Mouse (Mus musculus): ENCODE results near the gene Ndfip2.

The Ndfip2 gene

DNA sequence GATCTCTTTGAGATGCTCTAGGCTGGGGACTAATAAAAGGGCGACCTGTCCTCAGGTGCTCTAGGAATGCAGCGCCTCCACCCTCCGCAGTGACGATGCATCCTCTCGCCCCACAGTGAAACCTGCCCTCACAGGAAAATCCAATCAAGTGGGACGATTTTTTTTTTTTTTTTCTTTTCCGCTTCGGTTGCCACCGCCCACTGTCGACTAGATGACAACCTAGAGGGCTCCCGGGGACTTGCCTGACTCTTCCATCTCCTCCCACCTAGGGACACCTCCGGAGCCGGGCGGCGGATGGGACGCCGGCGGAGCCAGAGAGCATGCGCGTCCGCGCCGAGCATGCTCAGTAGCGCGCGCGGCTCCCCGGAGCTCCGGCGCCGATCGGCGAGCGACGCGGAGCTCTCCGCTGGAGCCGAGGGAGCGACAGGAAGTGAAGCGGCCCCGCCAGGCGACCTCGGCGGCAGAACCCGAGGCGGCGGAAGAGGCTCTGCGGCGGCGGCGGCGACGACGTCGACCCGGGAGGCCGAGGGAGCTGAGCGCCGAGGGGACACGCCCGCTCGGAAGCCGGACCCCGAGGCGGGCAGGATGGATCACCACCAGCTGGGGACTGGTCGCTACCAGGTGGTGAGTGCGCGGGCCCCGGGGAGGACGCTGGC is at the start of gene Ndfip2:
Gene Ndfip2, plus strand, starts transcription at position 195 of the 656 bp plus-strand sequence.
- DNase-seq, result peak; percentile 91

DNA sequence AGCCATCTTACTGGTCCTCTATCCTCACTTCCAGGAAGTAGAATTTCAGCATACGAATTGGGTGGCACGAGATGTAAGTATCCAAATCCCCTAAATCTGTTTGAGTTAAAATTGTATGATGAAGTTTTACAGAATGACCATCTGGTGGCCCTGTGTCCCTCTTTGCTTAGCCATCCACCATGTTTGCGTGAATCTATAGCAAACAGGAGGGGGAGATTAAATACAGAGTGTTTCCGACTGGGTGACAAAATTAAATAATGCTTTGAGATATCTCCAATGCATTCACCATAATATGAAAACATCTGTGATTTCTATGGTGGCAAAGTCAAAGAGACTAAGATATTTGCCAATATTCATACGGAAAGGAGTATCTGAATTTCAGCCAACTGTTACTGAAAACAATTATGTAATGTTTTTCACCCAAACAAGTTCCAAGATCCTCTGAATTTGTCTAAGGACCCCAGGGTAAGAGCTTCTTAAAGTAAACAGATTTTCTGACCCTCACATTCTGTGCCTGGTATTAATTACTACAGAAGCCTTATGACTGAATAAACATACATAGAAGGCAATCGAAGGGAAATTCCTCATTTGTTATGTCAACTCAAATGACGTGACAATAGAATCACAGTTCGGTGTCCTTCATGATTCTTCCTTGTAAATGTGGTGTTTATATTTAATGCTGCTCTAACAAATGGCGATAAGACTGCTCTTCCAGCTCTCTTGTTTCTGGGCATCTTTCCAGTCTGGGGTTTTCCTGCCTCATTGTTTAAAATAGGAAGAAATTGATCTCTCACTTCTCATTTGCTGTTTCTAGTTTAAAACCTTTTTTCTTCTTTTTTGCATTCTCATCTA is 38.6 kb upstream of the Ndfip2 start:
- DNase-seq, result peak; percentile 13

DNA sequence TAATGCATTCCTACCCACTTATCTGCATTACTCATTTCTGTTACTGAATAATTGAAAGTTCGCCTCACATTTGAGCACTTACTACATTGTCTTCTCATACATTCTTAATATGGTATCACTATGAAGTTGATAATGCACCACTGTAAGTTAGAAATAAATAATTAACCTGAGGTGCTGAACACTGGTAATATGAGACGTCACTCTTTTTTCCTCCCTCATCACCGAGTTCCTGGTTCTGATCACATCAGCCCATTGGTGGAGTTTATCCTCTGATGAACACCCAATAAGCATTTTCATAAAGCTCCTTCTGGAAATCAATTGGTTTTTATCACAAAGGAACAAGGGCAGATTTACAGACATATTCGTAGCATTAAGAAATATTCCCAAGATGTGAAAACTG is 36.1 kb upstream of the Ndfip2 start:
- DNase-seq, result no peak

DNA sequence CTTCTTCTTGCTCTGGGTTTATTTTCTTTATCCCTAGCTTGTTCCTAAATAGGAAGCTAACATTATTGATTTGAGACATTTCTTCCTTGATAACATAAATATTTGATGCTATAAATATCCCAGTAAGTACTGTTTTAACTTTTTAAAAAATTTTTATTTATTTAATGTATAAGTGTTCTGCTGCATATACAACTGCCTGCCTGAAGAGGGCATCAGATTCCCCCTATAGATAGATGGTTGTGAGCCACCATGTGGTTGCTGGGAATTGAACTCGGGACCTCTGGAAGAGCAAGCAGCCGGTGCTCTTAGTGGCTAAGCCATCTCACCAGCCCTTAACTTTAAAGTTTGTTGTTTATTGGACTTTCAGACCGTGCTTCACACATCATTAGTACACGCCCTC is 32.6 kb upstream of the Ndfip2 start:
- no peak for DNase-seq

DNA sequence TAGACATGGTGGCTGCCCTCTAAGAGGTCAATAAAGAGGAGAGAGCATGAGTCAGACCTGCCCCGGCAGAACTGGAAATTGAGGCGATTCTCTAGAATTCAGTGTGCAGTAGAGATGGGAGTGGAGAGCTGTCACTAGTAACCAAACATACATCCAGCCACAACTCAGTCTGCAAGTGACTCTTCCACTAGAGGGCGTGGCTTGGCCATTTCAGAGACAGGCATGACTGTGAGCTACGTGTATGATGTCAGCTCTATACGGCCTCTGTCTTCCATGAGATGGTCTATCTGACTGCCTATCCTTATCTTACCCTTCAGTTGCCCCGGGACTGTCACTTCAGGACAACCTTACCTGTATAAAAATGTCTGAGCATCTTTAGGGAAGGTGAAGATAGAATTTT is 26.0 kb upstream of the Ndfip2 start:
- DNase-seq, result peak; percentile 17

DNA sequence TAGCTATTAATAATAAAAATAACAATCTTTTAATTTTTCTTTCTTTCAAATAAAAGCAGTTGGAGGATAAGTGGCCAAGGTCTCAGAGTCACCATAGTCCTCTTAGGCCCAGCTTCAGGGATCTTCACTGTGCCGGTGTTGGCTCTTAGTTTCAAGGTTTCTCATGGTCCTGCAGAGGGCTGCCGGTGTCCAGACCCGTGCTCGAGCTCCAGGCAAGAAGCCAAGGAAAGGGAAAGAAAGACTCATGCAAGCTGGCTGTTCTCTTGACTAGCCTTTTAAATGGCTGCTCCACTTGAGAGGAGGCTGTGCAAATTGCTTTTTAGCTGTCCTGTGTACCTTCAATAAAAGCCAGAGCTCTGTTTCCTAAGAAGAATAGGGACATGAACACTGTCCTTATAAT is 21.8 kb upstream of the Ndfip2 start:
- no peak for DNase-seq

DNA sequence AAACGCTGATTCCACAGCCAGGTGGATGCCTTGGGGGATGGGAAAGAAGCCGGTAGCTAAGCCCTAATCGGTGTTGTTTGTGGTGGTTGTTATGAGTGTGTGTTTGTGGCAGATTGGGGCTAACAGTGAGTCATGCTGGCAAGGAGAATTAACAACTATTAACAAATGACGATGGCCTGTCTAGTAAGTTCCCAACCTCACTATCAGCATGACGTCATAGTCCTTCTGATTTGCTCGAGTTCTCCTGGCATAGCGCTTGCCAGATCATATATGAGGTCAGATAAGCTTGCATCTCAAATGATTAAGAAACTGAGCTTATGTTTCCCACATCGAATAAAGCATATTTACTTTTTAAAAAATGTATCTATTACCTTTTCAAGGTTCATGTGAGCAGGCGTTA is 20.6 kb upstream of the Ndfip2 start:
- DNase-seq, result no peak

DNA sequence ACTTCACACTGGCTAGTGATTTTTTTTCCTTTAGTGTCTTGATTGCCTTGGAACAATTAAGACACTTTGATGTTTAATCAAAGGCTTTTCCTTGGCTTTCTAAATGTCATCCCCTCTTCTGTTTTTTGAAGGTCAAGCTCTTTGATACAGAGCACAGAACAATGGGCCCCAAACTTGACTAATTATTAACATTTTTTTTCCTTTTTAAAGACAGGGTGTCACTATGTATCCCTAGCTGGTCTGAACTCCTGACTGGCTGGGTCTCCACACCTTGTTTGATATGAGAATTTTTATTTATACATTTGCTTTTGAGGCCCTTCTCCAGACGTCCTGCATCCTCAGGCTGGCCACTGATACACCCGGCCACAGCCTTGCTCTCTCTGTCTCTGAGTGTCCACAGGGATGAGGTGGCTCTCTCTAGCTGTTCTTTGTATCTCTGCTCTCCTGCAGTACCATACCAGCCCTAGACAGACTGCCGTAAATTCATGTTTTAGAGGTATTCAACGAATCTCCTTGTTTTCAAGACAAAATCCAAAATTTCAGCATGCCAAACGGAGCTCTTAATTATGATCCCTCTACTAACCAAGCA is 19.8 kb upstream of the Ndfip2 start:
- DNase-seq, result no peak

DNA sequence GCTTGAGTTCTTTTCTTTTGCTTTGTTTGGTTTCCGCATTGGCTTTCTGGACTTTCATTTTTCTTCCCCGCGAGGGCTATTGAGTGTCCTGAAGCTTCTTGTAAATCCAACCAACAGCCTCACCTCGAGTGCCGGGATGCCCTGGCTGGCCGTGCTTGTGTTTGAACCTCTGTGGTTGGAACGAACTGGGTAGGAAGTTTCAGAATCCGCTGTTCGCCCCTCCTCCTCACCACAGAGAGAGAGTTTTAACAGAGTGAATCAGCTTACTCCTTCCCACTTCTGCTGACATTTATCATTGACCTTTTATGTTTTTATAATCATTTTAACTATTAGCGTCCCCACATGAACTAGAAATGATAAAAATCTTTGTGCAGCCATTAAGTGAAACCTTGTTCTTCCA is 18.3 kb upstream of the Ndfip2 start:
- no peak for DNase-seq

DNA sequence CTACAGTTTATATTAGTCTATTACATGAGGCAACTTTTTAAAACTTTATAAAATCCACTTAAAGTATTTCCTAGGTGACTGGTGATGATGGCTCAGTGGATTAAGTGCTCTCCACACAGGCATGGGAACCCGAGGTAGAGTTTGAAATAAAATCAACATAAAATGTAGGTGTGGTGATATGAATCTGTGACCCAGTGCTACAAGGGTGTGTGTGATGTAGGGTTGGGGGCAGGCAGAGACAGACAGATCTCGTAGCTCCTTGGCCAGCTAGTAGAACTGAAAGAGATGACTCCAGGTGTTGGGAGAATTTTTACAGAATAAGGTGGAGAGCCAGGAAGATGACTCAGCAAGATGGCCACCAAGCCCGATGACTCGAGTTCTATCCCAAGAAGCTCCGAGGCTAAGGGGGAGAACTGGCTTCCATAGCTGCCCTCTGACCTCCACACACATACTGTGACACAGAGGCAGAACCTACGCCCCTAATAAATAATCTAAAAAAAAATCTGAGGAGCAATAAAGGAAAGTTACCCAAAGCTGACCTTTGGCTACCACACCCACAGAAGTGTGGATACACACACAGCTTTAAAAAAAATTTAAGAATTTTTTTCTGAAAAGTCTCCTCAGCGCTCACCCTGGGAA is 14.4 kb upstream of the Ndfip2 start:
- no peak for DNase-seq

DNA sequence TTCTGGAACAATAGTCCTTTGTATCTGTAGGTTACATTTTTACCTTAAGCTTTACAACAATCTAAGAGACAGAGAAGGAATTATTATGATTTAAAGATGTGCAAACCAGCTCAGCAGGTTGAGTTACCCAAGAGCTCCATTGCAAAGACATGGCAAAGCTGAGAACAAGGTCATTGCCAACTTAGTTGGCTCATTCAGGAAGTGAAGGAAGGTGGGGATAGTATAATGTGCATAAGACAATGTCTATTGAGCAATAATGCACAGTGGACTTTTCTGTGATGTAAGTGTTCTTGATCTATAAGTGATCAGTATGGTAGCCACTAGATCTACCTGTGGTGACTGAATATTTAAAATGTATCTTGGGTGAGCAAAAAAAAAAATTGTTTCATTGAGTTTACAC is 7.3 kb upstream of the Ndfip2 start:
- no peak for DNase-seq

DNA sequence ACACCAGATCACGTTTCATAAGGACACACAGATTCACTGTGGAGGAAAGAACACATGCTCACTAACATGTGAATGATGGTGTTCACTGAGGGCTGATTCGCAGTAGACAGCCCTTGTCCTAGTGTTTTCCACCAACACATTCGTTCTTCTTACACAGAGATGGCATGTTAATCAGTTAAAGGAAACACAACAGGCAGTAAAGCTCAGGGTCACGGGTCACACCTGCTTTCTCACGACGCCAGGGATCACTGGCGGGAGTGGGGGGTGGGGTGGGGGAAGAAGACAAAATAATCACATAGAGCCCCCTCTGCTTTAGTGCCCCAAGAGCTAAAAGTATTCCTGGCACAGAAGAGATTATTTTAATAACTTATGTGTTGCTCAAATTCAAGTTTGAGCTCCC is 5.1 kb upstream of the Ndfip2 start:
- DNase-seq, result no peak

DNA sequence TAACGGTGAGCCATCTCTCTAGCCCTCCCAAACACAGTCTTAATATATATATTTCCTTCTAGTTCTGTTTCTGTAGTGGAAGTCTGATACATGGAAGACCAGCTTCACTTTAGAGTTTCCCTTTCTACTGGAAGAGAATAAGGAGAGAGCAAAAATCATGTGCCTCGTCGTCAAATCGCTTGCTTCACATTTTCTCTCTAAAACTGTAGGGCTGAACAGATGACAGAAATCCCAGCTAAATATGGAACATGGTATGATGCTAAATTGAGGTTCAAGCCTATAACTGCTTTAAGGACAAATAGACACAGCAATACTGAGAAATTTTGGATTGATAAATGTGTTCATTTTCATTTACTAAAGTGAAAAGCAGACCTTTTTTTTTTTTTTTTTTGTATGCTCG is 4.0 kb upstream of the Ndfip2 start:
- DNase-seq, result no peak

DNA sequence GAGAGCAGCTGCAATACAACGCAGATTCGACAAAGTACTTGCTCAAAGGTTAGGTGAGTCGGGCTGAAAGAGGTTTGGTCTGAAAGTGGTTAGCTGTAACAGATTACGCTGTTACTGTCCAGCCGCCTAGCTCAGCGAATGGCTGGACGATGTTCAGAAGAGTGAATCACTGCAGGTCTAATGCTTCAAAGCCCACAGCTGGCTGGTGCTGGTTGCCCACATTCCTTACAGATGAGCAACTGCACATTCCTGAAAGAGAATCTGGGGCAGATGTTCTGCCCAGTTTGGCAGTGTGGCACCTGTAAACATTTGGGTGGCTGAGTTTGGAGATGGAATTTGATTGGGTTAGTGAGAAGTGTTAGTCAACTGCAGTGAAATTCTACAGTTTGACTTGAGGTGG is 2.8 kb upstream of the Ndfip2 start:
- DNase-seq, result no peak

DNA sequence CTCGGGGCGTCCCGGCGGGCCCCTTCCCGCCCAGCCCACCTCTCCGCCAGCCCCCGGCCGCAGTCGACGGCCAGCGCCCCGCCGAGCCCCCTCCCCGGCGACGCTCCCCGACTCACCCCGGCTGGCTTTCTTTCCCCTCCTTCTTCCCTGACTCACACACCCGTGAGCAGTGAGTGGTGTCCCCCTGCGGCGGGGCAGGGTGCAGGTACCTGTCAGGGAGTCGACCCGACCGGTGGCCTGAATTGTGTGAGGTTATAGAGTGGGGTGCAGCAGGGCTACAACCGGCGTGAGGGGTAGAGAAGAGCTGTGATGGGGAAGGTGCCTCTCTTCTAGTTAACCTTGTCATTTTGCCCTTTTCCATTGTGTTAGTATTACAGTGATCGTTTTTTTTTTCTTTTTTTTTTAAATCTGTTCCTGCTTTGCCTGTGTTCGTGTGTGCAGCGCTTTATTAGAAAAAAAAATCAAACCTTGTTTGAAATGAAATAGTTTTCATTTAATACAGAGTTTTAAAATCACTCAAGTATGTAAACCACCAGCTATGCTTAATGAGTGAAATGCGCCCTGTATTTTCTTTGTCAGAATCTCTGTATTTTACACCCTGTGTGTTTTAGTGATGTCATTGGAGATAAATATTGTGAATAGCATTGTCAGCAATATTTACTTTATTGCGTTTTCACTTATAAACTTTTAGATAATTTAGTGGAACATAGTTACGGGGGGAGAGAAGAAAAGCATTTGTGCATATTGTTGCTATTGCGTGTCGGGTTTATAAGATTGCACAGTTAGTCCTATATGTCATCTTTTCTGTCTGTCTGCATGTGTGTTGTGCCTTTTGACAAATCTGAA is 885 bp downstream of the Ndfip2 start:
- DNase-seq, result peak; percentile 9

DNA sequence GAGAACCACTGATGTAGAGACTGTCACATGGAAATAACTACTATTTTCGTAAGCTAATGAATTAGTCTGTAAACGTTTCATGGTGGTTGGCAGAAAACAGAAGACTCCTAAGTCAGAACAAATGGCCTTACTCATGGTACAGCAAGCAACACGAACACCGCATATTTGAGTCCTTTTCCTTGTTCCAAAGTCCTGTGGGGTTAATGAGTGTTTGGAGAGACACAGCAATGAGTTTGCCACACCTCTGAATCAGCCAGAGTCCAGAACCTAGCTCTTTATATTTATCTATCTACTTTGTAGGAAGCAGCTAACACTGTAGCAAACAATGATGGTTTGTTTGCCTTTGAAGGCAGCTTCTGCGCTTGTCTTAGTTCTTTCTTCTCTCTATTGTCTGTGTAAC is 4.5 kb downstream of the Ndfip2 start:
- DNase-seq, result no peak

DNA sequence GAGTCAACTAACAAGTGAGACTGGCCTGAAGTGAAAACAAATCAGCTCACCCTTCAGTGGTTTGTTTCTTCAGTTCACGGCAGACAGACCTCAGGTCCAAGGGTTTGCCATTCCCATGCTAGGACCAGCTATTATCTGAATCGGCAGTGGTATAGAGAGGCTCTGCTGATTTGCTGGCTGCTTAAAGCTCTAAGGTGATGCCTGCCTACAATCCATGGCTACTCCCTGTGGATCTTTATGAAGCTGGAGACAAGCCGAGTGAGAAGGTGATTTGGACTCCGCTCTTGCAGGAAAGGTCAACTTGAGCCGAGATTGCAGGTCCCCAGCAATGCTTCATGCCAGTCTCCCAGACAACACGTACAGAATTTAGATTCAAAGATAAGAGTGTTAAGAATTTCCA is 8.7 kb downstream of the Ndfip2 start:
- DNase-seq, result no peak

DNA sequence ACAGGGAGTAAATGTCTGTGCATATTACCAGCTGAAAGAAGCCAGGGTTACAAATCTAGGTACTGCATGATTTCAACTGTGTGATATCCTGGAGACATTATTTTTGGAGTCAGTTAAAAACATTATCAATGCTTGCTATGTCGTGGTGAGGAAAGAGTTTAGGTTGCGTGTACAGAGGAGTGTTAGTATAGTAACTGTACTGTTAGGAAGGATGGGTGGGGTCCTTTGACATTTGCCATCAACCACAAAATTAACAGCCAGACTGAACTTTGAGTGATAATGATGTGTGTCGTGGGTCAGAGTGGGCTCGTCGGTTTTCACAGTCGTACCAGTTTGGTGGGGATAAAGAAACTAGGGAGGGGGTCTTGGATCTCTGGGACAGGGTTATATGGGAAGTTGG is 13.7 kb downstream of the Ndfip2 start:
- DNase-seq, result no peak

DNA sequence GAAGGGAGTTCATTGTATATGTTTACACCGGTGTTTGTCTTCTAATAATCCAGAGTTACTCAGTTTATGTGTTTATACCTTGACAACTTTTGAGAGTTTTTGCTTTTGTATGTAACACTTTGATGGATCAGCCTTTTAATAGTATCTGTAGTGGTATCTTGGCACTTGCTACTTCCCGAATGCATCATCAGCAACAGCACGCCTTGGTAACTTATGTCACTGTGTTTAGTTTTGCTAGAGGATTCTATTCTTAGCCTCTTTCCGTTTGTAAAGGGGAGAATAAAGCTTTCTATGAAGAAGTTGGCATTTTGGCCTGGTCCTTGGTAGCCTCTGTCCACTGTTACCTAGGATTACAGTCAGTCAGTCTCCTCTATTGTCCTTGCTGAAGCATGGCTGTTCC is 14.2 kb downstream of the Ndfip2 start:
- peak; percentile 33 for DNase-seq

DNA sequence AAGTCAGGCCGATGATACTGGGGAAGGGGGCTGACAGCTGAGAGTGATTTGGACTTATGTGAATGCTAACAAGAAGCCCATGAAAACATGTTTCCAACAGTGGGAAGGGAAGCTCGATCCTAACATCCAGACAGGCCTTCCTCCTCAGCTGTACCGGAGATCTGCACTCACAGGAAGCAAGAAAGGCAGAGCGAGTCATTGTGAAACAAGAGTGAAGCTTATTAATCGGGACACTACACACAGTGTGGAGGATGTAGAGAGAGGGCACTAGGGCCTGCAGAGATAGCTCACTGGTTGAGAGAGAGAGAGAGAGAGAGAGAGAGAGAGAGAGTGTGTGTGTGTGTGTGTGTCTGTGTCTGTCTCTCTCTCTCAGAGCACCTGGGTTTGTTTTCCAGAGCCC is 16.8 kb downstream of the Ndfip2 start:
- DNase-seq, result no peak

DNA sequence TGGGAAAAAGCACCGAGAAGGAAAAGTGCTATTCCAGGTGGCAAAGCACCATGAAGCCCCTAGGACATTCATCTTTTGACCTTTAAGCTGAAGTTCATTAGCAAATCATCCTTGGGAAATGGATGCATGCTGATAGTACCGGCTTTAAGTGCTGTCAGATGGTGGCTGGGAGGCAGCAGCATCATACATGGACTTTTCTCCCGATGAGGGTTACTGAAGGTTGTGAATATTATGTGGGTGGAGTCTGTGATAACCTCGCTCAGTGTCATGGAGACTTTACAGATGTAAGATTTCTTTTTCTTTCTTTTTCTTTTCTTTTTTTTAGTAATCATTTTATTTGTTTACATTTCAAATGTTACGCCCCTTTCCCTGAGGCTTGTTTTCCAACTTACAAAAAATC is 18.9 kb downstream of the Ndfip2 start:
- DNase-seq, result no peak

DNA sequence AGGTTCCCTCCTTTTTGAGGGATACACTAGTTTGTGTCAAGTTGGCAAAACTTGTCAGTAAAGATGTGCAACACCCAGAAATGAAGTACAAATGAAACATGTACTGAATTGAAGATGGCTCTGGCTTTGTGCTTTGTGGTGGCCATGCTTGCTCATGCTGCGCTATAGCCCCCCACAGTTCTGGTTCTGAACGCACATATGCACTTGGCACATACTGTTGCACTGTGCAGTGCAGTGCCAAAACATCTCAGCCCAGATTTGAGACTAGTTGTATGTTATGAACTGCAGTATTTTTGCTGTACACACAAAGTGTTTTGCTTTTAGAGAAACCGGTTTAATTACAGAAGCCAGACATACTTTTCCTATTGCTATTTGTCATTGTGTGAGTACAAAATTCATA is 25.7 kb downstream of the Ndfip2 start:
- DNase-seq, result no peak

DNA sequence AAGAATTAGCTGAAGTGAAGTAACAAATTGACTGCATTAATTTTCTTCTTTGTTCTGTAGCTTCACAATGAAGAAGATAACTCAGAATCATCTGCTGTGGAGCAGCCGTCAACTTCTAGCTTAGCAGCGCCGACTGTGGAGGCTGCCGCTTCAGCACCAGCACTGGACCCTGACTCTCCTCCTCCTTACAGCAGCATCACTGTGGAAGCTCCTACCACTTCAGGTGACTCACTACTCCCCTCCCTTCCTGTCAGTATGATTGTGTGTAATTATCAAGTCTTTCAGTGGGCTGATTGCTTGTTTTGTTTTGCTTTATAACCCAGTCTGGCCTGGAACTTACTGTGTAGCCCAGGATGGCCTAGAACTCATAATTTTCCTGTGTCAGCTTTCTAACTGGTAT is 29.2 kb downstream of the Ndfip2 start:
- DNase-seq, result no peak
